Mouse (Mus musculus) urinary bladder, postnatal 14 days (tissue): ENCODE results near the gene Taf11.
A peak's percentile ranks its signal among the peaks of the same experiment; 100 is the strongest.

Experiments used
- DNase-seq: peaks from one replicate; pipeline ENCODE4 v3.0.0; 2021; ENCODE audit warnings: low spot score

Taf11 gene

DNA sequence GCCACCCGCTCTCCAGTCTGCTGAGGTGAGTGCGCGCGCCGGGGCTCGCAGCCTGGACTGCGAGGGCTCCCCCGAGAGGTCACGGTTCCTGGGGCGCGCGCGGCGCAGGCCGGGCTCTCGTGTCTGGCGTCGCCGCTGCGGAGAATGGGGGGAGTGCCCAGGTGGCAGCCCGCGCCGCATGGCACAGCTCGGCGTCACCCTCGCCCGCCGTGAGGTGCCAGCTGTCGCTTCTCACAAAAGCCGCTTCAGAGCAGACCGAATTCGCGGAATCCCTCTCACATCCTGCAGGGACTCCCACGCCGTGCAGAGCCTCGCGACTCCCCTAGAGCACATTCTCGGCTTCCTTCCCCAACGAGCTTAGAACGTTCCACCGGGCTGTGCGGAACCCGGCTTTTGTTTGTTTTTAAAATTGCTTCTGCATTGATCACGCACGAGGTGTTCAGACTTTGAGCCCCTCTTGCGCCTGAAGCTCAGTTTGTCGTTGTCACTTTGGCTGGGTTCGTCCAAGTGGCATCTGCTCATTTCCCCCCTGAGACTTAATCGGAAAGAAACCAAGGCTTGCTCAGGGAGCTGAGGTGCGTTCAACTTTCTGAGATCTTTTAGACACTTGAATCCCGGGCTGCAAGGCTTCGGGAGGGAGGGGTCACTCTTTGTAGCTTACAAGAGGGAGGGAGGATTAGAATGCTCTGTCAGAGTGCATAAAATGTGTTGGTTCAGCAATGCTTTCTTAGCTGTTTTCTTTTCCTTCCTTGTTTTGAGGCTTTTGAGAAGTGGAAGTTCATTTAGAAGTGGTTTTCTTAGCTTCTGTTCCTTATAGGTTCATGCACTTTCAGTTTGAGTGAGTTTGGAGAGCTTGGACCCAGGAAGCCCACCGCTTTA lies at the start of gene Taf11:
TSS of gene Taf11 (minus strand) at position 223 of the 879 bp plus-strand sequence.
- DNase-seq = no peak

DNA sequence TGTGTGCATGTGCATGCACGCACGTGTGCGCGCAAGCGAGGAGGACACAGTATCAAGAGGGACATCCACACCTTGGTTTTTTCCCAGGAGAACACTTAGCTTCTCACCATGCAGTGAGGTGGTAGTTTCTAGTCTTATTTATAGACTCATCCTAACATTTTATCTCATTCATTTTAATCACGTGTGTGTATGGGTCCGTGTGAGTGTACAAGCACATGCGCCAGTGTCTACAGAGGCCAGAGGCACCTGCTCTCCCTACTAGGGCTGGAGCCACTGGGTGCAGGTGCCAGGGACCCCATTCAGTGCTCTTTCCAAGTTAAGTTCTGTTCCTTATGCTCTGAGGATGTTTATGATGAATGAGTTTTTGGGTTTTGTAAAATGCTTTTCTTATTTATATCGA lies 48.0 kb upstream of the Taf11 start:
- DNase-seq = no peak

DNA sequence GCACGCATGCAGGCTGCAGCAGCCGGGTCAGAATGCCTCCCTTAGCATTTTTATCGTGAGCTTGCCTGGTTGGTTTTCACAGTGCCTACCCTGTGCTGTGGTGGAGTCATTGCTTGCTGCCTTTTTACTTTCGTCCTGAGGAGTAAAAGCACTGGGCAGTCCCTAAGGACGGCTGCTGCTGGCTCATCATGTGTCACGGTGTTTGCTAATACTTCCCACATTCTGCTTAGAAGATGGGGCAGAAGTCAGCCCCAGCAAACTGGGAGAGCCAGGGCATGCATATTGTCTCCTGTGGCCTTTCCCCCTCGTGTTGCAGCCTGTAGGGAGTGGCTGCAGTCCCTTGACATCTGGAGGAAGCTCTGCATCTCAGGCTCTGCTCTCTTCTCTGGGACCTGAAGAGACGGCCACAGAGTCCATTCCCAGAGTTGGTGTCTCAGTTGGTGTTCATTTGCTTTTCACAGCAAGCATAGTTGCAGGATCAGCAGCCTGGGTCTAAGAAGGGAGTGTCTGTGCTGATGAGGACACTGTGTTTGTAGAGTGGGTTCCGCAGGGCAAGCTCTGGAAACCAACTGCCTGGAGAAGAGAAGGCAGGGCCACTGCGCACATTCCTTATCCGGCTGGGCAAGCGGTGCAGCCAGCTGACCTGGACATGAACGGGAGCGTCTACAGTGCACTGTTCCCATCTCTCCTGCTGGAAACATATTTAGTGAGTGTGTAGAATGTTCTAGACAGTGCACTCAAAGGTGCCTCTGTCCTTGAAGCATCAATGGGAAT lies 45.2 kb upstream of the Taf11 start:
- DNase-seq = no peak

GRCm38 (mm10) chr17:27953136-27953535 lies 43.5 kb upstream of the Taf11 start:
- no peak for DNase-seq

DNA sequence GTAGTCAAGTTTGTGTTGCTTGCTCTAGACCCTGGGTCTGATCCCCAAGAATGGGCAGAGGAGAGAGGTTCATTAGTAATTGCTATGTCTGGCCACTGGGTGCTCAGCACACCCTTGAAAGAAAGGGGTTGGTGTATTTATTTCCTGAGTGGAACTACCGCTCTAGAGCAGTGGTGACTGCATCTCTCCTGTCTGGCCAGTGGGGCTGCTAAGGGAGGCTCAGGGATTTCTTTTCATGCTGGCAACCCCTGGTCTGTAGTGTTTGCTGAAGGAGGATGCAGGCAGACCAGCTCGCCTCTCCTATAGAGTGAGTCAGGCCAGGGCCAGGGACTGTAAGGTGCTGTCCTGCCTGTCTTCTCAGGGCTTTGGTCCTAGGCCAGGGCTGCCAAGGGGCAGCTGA lies 37.5 kb upstream of the Taf11 start:
- DNase-seq = no peak

DNA sequence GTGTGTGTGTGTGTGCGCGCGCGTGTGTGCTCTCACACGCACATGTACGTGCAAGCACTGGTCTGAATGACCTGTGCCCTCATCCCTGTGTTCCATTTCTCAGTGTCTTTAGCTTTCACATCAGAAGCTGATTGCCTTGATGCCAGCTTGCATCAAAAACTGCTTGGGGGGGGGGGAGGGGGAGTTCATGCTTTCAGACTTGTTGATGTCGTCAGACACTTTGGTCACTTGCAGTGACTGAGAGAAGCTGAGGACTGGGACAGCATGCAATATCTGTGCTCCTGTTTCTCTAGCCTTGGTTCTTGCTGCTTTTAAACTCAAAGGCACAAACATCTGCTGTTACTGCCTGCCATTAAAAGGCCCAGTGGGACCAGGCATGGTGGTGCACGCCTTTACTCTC lies 36.7 kb upstream of the Taf11 start:
- no peak for DNase-seq

DNA sequence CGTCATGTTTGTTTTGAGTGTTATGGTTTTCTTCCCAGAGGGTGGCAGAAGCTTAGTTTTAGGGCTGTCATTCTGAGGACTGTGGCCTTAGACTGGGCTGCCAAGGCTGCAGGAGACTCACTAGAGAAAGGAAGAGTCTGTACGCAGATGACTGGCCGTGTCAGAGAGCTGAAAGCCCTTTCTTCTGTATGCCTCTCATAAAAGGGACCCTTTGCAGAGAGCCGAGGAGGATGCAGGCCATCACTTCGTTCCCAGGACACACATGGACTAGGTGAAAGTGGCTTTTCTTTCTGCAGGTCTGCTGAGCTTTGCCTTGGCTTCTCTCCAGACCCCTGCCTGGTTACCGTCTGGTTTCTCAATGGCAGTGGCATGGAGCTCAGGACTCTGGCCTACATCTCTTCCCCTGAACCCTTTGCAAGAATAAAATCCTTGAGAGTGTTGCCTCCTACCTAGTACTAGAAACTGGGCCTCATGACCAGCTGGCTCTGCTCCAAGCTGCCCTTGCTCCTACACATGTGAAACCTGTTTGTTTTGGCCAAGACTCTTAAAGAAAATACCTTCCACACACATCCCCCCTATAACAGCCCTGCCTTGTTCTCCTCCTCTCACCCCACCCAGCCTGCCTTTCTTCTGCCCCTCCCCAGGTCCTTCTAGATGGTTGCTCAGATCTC lies 36.0 kb upstream of the Taf11 start:
- peak; percentile 86 for DNase-seq

DNA sequence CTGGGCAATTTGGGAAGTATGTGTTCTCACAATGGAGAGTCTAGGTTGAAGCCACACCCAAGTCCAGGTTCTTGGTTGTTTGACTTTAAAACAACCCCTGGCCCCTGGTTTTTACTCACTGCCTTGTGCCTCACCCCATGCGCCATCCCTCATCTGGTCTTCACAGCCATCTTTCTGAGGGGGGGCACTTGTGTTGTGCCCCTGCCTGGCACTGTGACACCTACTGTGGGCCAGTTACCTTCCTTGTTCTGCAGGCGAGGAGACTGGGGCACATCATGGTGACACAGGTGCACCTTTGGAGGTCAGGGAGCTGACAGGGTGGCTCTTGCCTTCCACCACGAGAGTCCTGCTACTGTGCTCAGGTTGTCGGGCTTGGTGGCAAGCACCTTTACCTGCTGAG lies 32.5 kb upstream of the Taf11 start:
- no peak for DNase-seq

DNA sequence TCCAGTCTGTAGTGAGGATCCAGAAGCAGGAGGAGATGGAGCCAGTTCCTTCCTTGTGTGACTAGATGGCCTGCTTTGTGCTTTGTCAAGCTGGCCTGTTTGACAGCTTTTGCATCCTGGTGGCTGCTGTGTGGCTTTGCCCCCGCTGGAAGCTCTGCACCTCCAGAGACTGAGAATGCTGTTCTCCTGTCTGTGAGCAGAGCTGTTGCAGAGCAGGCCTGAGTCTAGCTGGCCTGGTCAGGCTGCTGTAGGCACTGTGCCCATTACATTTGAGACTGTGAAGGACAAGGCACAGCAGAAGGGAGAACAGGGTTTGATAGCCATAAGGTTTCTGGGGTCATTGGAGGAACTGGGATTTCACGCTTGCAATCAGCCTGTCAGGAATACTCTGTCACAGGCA lies 32.1 kb upstream of the Taf11 start:
- DNase-seq = no peak

GRCm38 (mm10) chr17:27941178-27941577 lies 31.5 kb upstream of the Taf11 start:
- DNase-seq = no peak

DNA sequence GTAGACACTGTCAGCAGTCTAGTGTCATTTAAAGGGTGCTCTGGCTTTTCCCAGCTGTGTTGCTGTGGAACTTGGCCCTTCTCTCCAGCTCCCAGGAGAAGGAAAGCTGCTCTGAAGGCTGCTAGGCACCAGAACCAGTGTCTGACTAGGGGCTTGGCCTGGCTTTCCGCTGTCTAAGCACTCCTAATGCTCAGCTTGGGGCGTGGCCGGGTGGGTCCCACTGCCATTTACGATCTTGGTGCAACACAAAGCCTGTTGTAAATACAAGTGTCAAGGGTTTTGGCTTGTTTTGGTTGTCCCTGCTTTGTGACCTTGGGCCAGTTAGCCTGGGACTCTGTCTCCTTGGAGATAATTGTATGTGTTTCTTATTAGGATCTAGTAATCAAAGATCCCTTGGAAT lies 30.7 kb upstream of the Taf11 start:
- DNase-seq = peak; percentile 44

GRCm38 (mm10) chr17:27939028-27939427 lies 29.4 kb upstream of the Taf11 start:
- DNase-seq = no peak

- DNase-seq = peak; percentile 29
These were observed 28.6 kb upstream of the Taf11 start for GRCm38 (mm10) chr17:27938121-27938754.

DNA sequence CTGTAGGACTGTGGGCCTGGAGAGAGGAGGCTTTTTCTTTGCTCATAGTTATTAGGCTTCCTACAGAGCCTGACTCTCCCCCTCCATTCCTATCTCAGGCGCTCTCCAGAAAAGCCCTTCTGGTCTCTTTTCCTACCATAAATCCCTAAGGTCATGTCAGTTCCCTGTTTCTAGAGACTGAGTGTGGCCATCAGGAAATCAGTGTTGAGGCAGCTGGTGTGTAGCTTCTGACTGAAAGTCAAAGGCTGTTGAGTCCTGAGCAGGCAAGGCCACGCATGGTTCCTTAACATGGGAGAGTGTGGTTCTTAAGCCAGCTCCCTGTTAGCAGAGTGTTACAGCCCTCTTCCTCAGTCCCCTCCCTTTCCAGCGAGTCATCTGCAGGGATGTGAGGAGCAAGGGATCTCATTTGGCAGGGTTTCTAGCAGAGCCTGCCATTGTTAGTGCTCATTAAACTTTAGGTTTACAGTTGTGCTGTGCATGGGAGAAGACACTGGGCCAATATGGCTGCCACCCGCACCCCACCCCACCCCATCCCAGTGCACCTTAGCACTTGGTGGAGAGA lies 27.5 kb upstream of the Taf11 start:
- DNase-seq = no peak

- DNase-seq = no peak
These were observed 25.4 kb upstream of the Taf11 start for GRCm38 (mm10) chr17:27935091-27935490.

DNA sequence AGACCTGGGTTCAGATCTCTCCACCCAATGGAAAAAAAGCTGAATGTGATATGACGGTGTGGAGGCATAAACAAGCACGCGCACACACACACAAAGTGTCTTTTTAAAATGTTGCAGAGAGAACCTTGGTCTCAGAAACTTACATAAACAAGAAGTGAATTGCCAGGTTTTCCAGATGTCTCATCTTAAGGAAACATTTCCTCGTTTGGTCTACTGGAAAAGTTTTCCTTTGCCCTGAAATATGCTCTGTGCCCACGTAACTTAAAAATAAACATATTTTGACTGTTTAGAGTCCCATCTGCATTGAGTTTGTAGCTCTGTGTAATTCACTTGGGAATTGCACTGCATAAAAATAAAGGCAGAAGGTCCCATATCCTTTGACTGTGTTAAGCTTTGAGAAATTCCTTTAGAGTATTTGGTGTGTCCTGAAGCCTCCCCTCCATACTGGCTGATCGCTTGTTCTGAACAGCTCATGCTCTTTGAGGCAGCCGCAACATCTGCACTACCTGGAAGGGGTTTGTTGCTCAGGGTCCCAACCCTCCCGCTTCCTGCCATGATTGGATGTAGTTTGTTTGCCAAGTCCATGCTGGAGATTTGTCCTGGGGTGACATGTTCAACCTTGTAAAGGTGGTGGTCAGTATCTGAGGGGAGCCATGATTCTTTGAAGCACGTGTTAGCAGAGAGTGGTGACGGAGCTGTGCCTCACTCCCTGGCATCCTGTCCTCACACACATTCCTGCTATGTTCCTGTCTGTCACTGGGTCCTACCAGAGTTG lies 24.7 kb upstream of the Taf11 start:
- no peak for DNase-seq

DNA sequence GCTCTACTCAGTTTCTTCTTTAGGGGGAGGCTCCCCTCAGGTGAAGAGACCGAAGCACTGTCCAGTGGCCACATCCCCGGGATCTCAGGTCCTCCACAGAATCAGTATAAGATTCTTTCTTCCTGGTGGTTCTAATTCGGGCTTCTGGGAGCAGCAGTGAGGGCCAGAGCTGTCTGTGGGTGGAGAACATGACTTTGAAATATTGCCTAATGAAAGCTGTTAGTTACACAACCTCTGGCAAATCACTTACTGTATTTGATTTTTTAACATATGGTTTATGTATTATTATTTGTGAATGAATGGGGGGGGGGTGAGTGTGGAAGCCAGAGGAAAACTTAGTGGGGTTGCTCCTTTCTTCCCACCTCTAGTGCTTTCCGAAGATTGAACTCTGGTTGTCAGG lies 22.2 kb upstream of the Taf11 start:
- DNase-seq = no peak

DNA sequence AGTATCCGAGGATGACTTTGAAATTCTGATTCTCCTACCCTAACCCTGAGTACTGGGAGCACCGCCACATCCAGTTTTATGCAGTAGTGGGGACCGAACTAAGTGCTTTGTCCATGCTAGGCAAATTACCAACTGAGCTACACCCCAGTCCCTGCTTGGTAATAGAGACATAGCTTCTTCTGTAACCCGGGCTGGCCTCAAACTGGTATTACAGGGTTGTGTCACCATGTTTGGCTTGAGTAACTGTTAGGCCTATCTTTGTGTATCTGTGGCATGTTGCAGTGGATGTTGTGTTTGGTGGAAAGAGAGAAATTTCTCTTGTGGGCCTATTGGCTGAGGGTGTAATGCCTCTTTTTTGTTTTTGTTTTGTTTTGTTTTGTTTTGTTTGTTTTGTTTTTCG lies 20.6 kb upstream of the Taf11 start:
- DNase-seq = no peak

DNA sequence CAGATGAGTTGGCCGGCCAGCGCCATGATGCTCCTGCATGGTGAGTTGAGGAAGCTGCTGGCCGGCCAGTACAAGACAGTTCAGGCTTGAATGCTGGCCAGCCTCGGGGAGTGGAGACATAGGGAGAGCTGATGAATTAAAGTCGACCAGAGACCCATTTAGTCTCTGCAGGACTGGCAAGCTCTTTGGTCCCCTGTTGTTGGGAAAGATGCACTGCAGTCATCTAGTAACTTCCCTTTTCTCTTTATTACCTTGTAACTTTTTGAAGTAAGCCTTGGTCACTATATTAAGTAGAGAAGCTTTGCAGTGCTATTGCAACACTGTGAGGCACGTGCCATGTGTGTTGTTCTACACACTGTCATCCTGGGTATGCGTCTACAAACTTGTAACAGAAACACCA lies 15.9 kb upstream of the Taf11 start:
- peak; percentile 41 for DNase-seq

- peak; percentile 43 for DNase-seq
These were observed 15.4 kb upstream of the Taf11 start for GRCm38 (mm10) chr17:27925054-27925453.

DNA sequence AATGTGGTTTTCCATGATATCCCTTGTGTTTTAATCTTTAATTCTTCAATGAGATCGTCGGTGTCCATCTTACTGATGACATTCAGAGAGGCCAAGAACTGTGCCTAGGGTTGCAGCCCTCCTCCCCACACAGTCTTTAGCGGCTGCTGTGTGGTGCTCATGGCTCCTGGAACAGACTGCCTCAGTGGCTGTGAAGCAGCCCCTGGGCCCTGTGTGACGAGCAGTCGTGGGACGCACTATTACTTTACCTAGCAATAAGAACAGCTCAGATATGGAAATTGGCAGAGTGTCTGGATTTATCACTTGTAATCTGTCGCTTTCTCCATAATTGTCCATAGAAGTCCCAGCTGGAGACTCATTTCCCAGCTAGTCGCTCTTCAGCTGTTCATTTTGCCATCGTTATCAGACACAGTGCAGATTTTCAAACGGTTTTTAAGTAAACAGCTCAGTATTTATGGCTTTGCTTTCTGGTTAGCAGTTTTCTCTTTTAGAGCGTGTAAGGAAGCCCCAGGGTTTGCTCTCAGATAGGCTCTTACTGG lies 12.6 kb upstream of the Taf11 start:
- DNase-seq = no peak
